Mouse (Mus musculus) liver, embryonic 16.5 days (tissue): ENCODE measurements around the gene Tsga10. TPM values are rescaled to one million over a fixed set of nuclear protein-coding genes. Genes with fewer than 3 reads are reported as not detected.

Experiments used
- ATAC-seq: fragments of 200-750 bp; cut with Nextera tagmentation; 2 replicates; pipeline ENCODE4 v1.8.0; 2017; ENCODE audit warnings: low read depth, mild to moderate bottlenecking, moderate number of reproducible peaks, moderate library complexity
- H3K27ac ChIP-seq: fragments of 300-500 bp; sonication (generic); 2 replicates; pipeline ENCODE4 v1.5.1; 2014; ENCODE audit warnings: mild to moderate bottlenecking, low read length
- H3K27me3 ChIP-seq: fragments of 300-500 bp; sonication (generic); 2 replicates; pipeline ENCODE4 v1.6.1; 2014; ENCODE audit warnings: low read depth, low read length, mixed read lengths; ENCODE audit not compliant: control insufficient read depth, insufficient read depth
- H3K36me3 ChIP-seq: fragments of 300-500 bp; sonication (generic); 2 replicates; pipeline ENCODE4 v1.6.1; 2014; ENCODE audit warnings: mild to moderate bottlenecking; ENCODE audit not compliant: control insufficient read depth, insufficient read depth
- H3K4me1 ChIP-seq: fragments of 300-500 bp; sonication (generic); 2 replicates; pipeline ENCODE4 v1.6.1; 2014; ENCODE audit warnings: low read depth, low read length, mixed read lengths; ENCODE audit not compliant: control insufficient read depth
- H3K4me2 ChIP-seq: fragments of 300-500 bp; sonication (generic); 2 replicates; pipeline ENCODE4 v1.6.1; 2014; ENCODE audit warnings: low read depth, low read length, mixed read lengths
- H3K4me3 ChIP-seq: fragments of 300-500 bp; sonication (generic); 2 replicates; pipeline ENCODE4 v1.5.1; 2014; ENCODE audit warnings: low read depth, mild to moderate bottlenecking, low read length
- H3K9ac ChIP-seq: fragments of 300-500 bp; sonication (generic); 2 replicates; pipeline ENCODE4 v1.6.1; 2014; ENCODE audit warnings: low read depth, low read length
- H3K9me3 ChIP-seq: fragments of 300-500 bp; sonication (generic); replicated peaks from 2 replicates; pipeline ENCODE4 v1.6.1; 2016; ENCODE audit warnings: low read length; ENCODE audit not compliant: control insufficient read depth
- WGBS: fragments of 180-500 bp; shearing (Covaris S2); extraction: QIAGEN DNeasy Blood & Tissue Kit; methylation state at CpG from one replicate; pipeline ENCODE4 v1.1.7; 2014; ENCODE audit not compliant: insufficient replicate concordance; 5-methylcytosine and 5-hydroxymethylcytosine counted together
- polyA plus RNA-seq: library from polyadenylated mRNA; unstranded; fragments of >200 nt; fragmentation: Nextera tagmentation; extraction: Ambion mirVana; gene quantifications from 2 replicates; pipeline ENCODE4 v1.2.1, GENCODE M21; 2015

Tsga10 gene
- polyA plus RNA-seq, 1 experiment from 2014 or later, result 1.1 TPM

DNA sequence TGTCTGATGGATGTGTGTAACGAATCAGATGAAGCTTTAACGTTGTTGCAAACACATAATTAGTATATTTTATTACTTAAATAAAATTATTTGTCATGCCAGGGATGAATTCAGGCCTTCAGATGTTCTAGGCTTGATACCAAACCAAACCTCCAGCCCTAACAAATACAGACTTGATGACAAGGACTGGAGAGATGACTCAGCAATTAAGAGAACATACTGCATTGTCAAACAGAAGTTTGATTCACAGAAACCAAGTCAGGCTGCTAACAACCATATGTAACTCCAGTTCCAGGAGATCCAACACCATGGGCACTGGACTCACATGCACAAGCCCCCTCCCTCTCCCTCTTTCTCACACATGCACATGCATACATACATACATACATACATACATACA lies 65.9 kb downstream of the Tsga10 start:
- no peaks in the 10 kb centered on the region for H3K9me3 ChIP-seq
- ATAC-seq, result no peak
- WGBS, result 75% methylated on average over 2 of the region's 2 CpGs
- no peaks in the 10 kb centered on the region for H3K27me3 ChIP-seq
- H3K9ac ChIP-seq, result no peak overlapping the region
- no peaks in the 10 kb centered on the region for H3K4me1 ChIP-seq
- no peaks in the 10 kb centered on the region for H3K36me3 ChIP-seq
- no peak overlapping the region for H3K27ac ChIP-seq
- no peak overlapping the region for H3K4me3 ChIP-seq
- no peak overlapping the region for H3K4me2 ChIP-seq

DNA sequence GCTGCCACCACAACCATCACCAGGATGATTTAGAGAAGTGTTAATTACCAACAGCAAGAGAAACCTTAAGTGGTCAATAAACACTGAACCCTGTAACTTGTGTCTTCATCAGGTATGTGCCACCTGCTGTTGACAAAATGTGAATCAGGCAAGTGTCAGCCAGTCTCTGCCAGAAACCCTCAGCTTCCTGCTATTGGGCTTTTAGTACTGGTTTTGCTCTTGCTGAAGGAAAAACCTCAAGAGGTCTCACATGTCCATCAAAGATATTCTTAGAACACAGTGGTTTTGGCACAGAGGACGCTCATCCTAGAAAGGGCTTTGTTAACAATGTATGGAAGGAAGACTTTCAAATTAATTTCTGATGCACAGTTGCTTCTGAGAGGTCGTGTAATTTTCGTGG lies 66.7 kb downstream of the Tsga10 start:
- Histone ChIP-seq H3K9ac (no peak overlapping the region), H3K4me1 (no peaks in the 10 kb centered on the region), H3K9me3 (no peaks in the 10 kb centered on the region), H3K27me3 (no peaks in the 10 kb centered on the region), H3K4me2 (no peak overlapping the region), H3K4me3 (no peak overlapping the region), H3K27ac (no peak overlapping the region), H3K36me3 (no peaks in the 10 kb centered on the region)
- 18% methylated on average over 3 of the region's 3 CpGs for WGBS
- ATAC-seq, result no peak

DNA sequence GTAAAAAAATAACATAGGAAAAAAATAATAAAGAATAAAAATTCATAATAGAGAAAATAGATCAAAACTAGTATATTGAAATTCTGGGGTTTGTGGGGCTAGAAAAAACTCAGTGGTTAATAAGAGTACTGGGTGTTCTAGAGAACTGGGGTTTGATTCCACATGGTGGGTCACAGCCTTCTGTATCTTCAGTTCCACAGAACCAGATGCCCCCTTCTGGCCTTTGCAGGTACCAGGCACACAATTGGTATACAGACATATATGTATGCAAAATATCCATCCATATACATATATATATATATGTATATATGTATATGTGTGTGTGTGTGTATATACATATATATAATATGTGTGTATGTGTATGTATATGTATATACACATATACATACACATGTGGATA lies 106.8 kb downstream of the Tsga10 start:
- H3K9me3 ChIP-seq, result no peaks in the 10 kb centered on the region
- no peak overlapping the region for H3K4me2 ChIP-seq
- no peaks in the 10 kb centered on the region for H3K36me3 ChIP-seq
- H3K4me1 ChIP-seq, result no peaks in the 10 kb centered on the region
- no peak overlapping the region for H3K9ac ChIP-seq
- no peak for ATAC-seq
- H3K27ac ChIP-seq, result no peak overlapping the region
- H3K4me3 ChIP-seq, result no peak overlapping the region
- H3K27me3 ChIP-seq, result no peaks in the 10 kb centered on the region

DNA sequence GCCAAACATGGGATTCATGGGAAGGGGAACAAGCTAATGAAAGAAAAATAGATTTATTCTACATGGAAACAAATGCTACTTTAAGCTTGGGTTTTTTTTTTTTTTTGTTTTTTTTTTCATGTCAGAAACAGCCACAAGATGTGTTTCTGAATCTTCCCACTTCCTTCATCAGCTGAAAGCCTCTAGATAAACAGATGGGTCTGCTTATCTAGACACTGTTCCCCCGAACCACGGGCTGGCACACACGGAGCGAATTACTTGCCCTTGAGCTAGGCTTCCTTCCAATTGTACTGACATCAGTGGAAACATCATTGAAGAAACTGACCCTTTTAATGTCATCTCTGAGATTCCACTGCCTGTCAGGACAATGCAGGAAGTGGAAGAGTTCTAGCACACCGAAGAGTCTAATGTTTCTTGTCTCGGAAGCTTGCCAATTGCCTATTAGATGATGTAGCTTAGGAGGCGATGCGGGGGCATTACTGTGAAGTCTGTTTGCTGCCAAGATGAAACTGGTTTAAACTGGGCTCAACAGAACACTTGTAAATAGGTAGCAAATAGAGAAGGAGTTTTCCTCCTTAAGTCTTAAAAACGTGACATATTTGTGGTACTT lies 121.5 kb downstream of the Tsga10 start:
- no peak overlapping the region for H3K9ac ChIP-seq
- ATAC-seq, result no peak
- no peak overlapping the region for H3K4me3 ChIP-seq
- no peaks in the 10 kb centered on the region for H3K4me1 ChIP-seq
- H3K27ac ChIP-seq, result no peak overlapping the region
- H3K27me3 ChIP-seq, result no peaks in the 10 kb centered on the region
- H3K9me3 ChIP-seq, result no peaks in the 10 kb centered on the region
- no peaks in the 10 kb centered on the region for H3K36me3 ChIP-seq
- WGBS, result 37% methylated on average over 9 of the region's 9 CpGs
- no peak overlapping the region for H3K4me2 ChIP-seq

DNA sequence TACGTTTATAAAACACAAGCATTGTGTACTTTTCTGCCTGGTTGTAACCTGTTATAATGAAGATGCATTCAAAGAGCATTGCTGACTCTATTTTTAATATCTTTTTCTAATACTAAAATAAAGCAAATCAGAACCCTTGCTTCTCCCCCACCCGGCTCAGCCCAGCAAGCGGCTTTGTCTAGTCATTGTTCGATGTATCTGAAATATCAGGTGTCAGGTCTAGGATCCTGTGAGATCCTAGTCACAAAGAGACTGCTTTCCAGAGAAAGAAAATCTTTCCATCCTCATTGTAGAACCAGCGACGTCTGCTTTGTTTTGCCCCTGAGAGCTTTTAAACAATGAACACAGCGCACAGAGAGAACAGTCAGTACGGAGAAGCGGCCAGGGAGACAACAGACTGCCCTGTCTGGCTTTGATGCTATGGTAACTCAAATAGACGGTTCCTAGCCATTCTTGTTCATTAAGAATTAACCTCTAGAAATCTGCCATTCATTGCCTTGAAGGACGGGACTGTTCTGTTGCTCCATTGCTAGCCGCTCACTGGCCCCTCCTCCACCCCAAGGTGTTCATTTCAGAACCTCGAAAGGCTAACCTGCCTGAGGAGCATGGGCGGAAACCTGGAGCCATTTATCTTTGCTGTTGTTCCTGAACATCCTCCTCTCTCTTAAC lies 123.5 kb downstream of the Tsga10 start:
- Histone ChIP-seq H3K9me3 (no peaks in the 10 kb centered on the region), H3K27me3 (no peaks in the 10 kb centered on the region), H3K36me3 (no peaks in the 10 kb centered on the region), H3K9ac (no peak overlapping the region), H3K4me1 (no peaks in the 10 kb centered on the region), H3K27ac (no peak overlapping the region), H3K4me3 (no peak overlapping the region), H3K4me2 (no peak overlapping the region)
- 64% methylated on average over 14 of the region's 14 CpGs for WGBS
- no peak for ATAC-seq

DNA sequence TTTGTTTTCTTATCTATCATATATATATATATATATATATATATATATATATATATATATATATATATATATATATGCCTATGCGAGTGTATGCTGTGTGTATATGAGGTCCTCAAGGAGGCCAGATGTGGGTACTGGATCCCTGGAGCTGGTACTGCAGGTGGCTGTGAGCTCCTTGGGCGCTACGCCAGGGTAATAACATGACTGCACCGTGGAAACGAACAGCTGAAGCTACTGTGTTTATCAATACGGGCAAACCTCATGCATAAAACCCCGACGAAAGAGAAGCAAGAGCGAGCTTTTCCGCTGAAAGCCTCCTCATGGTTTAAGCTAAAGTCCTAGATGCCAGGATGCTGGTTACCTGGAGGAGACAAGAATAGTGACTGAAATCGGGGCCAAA lies 124.1 kb downstream of the Tsga10 start:
- H3K9ac ChIP-seq, result no peak overlapping the region
- no peak overlapping the region for H3K4me3 ChIP-seq
- no peak overlapping the region for H3K4me2 ChIP-seq
- H3K27me3 ChIP-seq, result no peaks in the 10 kb centered on the region
- no peaks in the 10 kb centered on the region for H3K9me3 ChIP-seq
- 78% methylated on average over 11 of the region's 11 CpGs for WGBS
- no peaks in the 10 kb centered on the region for H3K36me3 ChIP-seq
- H3K27ac ChIP-seq, result no peak overlapping the region
- ATAC-seq, result no peak
- H3K4me1 ChIP-seq, result no peaks in the 10 kb centered on the region

DNA sequence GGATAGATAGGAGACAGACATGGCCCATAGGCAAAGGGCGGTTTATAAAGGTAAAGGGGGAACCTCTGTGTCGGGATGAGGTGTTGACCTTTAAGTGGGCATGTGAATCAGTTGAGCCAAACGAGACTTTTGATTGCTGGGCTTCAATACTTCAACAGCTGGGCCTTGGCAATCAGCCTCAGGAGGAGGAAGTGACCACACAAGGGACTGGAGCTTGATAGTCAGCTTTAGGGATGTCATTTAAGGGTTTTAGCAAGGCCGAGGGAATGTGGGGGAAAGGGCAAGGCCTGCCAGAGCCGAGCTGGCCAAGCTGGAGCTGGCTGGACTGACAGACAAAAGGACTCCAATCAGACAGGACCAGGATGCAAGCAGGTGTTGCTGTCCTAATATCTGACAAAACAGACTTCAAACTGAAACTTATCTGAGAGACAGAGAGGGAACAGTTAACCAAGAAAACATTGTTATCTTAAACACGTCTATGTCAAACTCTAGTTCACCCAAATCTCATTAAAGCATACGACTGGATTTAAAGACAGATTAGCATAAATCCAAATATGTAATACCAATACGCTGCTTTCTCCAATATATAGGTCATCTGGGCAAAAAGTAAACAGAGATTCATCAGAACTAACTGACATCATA lies 125.9 kb downstream of the Tsga10 start:
- WGBS, result 37% methylated on average over 8 of the region's 8 CpGs
- no peak for ATAC-seq

DNA sequence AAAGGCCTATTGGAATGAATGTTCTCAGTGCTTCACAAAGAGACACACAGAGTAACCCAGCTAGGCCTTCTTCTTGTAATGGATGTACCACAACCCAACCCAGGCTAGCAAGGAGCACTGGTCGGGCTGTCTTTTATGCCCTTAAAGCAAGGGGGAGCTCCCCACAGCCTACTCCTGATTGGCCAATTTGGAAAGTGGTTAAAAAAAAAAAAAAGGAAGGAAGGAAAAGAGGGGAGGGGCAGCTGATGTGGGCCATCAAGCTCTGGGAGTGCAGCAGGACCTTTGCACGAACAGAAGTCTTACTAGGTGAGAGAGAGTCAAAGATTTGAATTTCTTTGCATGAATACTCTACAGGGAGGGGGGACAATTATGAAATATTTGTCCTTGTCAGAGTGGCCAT lies 127.3 kb downstream of the Tsga10 start:
- no peak for ATAC-seq
- Histone ChIP-seq H3K27me3 (no peaks in the 10 kb centered on the region), H3K4me2 (no peak overlapping the region), H3K4me1 (no peaks in the 10 kb centered on the region), H3K4me3 (no peak overlapping the region), H3K36me3 (no peaks in the 10 kb centered on the region), H3K27ac (no peak overlapping the region), H3K9ac (no peak overlapping the region), H3K9me3 (no peaks in the 10 kb centered on the region)
- WGBS, result 19% methylated on average over 2 of the region's 2 CpGs

More for the DNA sequence above, 125.9 kb downstream of the Tsga10 start:
- Histone ChIP-seq H3K4me2 (no peak overlapping the region), H3K4me3 (no peak overlapping the region), H3K27me3 (no peaks in the 10 kb centered on the region), H3K4me1 (no peaks in the 10 kb centered on the region), H3K36me3 (no peaks in the 10 kb centered on the region), H3K27ac (no peak overlapping the region), H3K9ac (no peak overlapping the region), H3K9me3 (no peaks in the 10 kb centered on the region)

DNA sequence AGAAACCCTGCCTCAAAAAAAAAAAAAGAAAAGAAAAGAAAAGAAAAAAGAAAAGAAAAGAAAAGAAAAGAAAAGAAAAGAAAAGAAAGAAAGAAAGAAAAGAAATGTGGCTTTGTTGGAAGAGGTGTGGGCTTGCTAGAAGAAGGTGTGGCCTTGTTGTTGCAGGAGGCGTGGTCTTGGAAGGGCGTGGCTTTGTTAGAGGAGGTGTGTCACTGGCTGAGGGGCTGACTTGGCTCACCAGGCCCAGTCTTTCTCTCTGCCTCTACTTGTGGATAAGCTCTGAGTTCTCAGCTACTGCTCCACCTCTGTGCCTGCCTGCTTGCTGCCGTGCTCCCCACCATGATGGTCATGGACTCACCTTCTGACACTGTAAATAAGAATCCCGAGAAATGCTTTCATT lies 129.2 kb downstream of the Tsga10 start:
- no peaks in the 10 kb centered on the region for H3K9me3 ChIP-seq
- 48% methylated on average over 4 of the region's 4 CpGs for WGBS
- ATAC-seq, result no peak
- no peak overlapping the region for H3K27ac ChIP-seq
- no peak overlapping the region for H3K4me3 ChIP-seq
- H3K4me1 ChIP-seq, result no peaks in the 10 kb centered on the region
- H3K36me3 ChIP-seq, result no peaks in the 10 kb centered on the region
- no peak overlapping the region for H3K9ac ChIP-seq
- no peaks in the 10 kb centered on the region for H3K27me3 ChIP-seq
- H3K4me2 ChIP-seq, result no peak overlapping the region
